Mouse (Mus musculus) spleen, postnatal 10 days (tissue): Measurements from ENCODE around the gene A430078G23Rik.

Source experiments
- DNase-seq, 2 experiments: peaks; one replicate each; pipeline ENCODE4 v3.0.0; 2021 to 2022; ENCODE audit warnings: low spot score in 2 of 2

Gene A430078G23Rik

DNA sequence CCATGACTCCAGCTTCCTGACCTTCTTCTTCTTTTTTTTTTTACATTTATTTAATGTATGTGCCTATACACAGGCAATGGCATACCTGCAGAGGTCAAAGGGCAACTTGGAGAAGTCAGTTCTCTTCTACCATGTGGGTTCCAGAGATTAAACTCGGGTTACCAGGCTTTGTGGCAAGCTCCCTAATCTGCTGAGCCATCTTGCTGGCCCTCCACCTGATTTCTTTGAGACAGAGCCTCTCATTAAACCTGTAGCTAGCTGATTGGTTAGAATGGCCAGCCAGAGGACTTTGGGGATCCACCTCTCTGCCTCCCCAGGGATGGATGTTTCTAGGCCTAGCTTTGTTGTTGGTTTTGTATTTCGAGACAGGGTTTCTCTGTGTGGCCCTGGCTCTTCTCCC is 57.9 kb downstream of the A430078G23Rik start:
- no peak for DNase-seq

- no peak for DNase-seq
Measured at GRCm38 (mm10) chr8:3411901-3412301, 58.7 kb downstream of the A430078G23Rik start.

DNA sequence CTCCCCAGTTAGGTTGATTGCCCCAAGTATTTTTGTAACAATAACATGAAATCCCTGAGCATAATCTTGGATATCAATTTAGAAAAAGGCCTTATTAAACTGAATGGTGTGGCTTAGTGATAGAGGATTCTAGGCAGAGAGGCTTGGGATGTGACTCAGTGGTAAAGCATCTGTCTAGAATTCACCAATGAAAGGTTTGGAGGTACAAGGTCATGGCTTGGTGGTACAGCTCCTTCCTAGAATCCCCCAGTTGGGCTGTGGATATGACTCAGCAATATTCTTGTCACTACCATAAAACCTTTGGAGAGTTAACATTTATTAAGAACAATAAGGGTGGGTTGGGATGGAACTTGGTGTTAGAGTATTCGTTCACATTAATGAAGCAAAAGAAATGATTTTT is 59.6 kb downstream of the A430078G23Rik start:
- DNase-seq: no peak

DNA sequence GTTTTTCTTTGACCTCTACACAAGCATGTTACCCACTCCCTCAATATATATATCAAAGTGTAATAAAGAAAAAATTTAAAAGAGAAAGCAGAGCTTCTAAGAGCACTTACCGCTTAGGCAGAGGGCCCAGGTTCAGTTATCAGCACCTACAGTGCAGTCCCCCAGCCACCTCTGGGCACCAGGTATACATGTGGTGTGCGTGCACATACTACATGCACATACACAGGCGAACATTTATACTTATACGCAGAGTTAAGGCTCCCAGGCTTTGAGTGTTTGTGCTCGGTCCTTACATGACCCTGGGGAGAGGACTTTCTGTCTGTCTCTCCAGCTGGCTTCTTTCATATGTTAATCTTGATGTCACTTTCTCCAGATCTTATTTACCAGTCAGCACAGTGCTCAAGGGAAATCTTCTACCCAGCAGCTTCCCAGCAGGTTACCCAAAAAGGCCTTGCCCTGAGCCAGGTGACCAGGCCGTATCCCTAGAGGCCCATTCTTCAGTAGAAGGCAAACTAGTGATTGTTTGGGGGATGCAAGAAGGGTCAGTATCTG is 61.5 kb downstream of the A430078G23Rik start:
- no peak for DNase-seq

DNA sequence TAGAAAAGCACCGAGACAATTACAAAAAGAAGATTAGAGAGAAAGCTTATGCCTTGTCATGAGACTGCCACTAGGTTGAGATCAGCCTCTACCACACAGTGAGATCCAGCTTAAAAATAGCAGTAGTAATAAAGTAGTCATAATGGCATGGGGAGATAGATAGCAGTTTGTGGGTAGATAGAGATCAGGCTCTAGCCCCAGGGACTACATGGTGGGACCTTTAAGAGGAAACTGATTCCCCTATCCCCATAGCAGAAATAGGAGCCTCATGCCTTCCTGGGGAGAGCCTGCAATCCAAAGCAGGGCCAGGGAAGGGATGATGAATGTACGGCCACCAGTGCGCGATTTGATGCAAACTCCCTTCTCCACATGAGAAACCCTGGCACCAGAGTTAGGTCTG is 62.0 kb downstream of the A430078G23Rik start:
- no peak for DNase-seq

DNA sequence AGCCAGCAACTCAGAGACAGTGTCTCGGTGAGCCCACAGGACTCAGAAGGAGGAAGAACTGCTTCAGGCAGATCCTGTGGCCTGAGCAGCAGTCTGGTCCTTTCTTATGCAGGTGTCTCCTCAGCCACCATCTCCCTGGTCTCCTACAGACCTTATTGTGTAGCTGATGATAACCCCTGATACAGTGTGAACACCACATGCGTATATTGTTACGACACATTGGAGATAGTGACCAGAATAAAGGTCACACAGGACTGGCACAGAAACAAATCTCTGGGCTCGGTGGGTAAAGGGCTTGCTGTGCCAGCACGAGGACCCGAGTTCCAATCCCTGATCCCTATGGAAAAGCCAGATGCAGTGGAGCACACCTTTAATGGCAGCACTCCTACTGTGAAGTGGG is 62.4 kb downstream of the A430078G23Rik start:
- no peak for DNase-seq

- DNase-seq: no peak
Measured at GRCm38 (mm10) chr8:3416846-3417245, 63.6 kb downstream of the A430078G23Rik start.

DNA sequence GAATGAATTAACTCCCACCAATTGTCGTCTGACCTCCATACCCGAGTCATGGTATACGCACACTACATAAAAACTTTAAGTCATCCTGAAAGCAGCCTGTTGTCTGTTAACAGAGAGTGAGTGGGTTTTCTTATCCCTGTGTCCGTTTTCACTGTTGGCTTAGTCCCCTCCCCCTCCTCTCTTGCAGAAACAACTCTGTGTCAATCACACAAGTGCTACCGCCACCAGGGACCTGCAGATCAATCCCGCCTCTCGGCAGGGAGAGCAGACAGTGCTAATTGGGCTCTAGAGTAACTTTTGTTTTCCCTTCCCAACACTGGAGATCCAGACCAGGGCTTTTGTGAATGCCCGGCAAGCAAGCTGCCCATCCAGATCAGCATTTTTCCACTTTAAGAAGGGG is 64.2 kb downstream of the A430078G23Rik start:
- DNase-seq: no peak

DNA sequence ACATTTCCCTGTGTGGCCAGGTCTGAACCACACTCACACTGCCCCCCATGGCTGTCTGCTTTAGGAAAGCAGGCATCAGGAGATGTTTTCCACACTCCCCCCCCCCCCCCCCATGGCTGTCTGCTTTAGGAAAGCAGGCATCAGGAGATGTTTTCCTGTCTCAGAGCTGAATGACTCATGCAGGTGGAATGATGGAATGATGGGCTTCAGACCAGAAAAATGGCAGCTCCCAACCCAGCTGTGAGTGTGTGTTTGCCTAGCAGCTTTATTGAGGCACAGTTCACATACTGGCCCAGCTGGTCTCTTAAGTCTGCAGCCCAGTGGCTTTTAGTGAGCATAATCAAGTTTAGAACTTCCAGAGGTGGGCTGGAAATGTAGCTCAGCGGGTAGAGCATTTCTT is 64.9 kb downstream of the A430078G23Rik start:
- no peak for DNase-seq

DNA sequence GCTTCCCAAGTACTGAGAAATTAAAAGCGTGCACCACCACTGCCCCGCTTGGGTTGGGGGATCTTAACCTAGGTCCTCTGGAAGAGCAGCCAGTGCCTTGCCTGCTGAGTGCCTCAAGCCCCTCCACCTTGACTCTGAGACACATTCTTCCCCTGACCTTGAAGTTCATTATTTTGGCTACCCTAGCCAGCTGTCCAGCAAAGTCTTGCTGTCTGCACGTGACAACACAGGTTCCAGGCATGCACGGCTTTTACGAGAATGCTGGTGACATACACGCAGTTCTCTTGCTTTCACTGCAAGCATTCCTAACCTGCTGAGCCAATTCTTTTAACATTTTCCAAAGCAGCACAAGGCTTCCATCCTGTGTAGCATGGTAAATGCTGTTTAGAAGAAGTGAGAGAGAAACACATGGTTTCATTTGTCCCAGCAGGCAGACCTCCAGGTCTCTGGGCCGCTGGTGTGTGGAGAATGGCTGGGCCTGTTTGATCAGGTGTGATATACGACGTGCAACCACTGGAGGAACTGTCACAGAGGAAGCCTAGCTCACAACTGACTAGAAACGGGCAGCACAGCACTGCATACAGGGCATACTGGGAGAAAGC is 67.0 kb downstream of the A430078G23Rik start:
- no peak for DNase-seq

- DNase-seq: no peak
Measured at GRCm38 (mm10) chr8:3421507-3421906, 68.3 kb downstream of the A430078G23Rik start.

DNA sequence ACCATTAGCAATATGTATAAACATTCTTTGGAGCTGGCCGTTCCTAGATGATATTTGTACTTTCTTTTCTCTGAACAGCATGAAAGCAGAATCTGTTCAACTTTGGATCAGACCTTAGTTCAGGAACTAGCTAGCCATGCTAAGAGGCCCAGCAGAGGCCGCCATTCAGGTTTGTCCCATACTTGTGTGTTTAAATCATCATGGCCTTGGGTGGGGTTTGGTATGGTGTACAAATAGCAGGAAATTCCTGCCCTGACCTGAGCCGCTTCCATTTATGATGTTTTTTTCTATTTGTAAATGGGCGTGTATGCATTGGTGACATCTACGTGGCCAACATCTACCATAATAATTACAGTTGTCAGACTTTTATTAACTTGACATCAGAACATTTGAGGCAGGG is 72.0 kb downstream of the A430078G23Rik start:
- no peak for DNase-seq

GRCm38 (mm10) chr8:3426211-3426610 is 73.0 kb downstream of the A430078G23Rik start:
- no peak for DNase-seq

- DNase-seq: no peak
Measured at GRCm38 (mm10) chr8:3428426-3428825, 75.2 kb downstream of the A430078G23Rik start.

GRCm38 (mm10) chr8:3429966-3430365 is 76.8 kb downstream of the A430078G23Rik start:
- no peak for DNase-seq

GRCm38 (mm10) chr8:3431113-3431512 is 77.9 kb downstream of the A430078G23Rik start:
- no peak for DNase-seq

DNA sequence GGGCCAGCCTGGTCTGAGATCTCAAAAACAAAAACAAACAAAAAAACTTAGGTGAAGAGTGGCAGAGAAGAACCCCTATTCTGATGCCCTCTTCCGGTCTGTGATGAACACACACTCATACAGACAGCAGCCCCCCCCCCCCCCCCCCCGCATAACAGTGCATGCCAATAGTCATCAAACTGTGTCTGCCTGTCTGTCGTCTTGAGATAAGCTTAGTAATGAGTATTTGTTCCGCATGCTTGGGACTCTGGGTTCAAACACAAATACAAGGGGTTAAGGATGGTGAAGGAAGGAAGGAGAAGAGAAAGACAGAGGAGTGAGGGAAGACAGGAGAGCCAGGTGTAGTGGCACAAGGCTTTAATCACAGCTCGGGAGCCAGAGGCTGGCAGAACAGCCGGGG is 83.3 kb downstream of the A430078G23Rik start:
- DNase-seq: no peak

- DNase-seq: peak; percentile 13 to 49
Measured at GRCm38 (mm10) chr8:3439510-3439909, 86.3 kb downstream of the A430078G23Rik start.
